In the genomic region with DNA sequence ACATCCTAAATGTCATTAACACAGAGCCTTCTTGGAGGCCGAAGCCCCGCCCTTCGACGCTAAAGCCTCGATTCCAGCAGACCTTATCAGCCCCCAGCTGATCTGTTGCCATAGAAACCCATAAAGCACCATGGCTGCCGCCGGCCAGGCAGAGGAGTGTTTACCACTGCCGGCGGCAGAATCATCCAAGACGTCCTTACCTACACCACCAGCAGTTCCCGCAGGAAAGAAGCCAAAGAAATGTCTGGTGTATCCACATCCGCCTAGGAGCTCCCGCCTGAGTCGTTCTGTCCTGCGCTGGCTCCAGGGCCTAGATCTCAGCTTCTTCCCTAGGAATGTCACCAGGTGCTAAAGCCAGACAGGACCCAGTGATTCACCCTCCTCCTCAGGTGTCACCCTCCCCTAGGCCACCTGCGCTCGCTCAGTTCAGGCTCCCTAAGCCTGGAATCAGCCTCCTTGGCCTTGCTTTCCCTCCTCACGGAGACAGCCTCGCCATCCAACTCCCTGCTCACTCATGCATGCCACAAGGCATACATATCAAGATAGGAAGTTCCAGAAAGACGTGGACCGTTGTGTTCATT, we compare ENCODE assay signal across 8 mouse cellular contexts. TPM values are rescaled to one million over a fixed set of nuclear protein-coding genes. Genes with fewer than 3 reads are reported as not detected.
DNase-seq lines count a peak whose midpoint lies in the region; ATAC-seq and TF ChIP-seq lines count a peak whose summit lies in the region.

A gene (plus strand): TSS at position 111 of the 581 bp plus-strand sequence.

- peak; percentile 5; the same call in 1 of the 2 replicates for ATAC-seq in granulocyte monocyte progenitor cell, adult 5-6 weeks (replicated peaks; ENCODE audit: poor library complexity, severe bottlenecking)

- no peaks in the 10 kb centered on the region for H3K4me1 ChIP-seq in thymus, adult 2 months (replicated peaks; ENCODE audit: control insufficient read depth, insufficient read depth, low read length)

- no peak for TF ChIP-seq POLR2A in thymus, adult 2 months (IDR thresholded peaks at IDR 0.05; ENCODE audit: control insufficient read depth, extremely low read depth, insufficient read depth, low read length, poor library complexity)

- H3K27me3 ChIP-seq in thymus, adult 2 months (ENCODE audit: control insufficient read depth, insufficient read depth, low read length): no peaks in the 10 kb centered on the region

- H3K36me3 ChIP-seq in thymus, adult 2 months (ENCODE audit: control insufficient read depth, insufficient read depth, low read length): no peaks in the 10 kb centered on the region

- peak; percentile 3 for DNase-seq in kidney, adult 11 months
- DNase-seq in kidney, adult 18-20 months: no peak
- DNase-seq in cerebellum, postnatal 25 days: peak; percentile 32 to 34
- DNase-seq in layer of hippocampus, adult 8-10 months (ENCODE audit: low spot score in 2 of 2): peak; percentile 39 to 41
- peak; percentile 18 for DNase-seq in lung, postnatal 10 days
- DNase-seq in right cerebral cortex, postnatal 25 days: peak; percentile 63
- no peak for DNase-seq in thymus, adult 2 months

- H3K27ac ChIP-seq in thymus, adult 2 months (ENCODE audit: control insufficient read depth, insufficient read depth, low read length): no peak within 1 kb of the TSS

- no peak for TF ChIP-seq CTCF in thymus, adult 2 months (IDR thresholded peaks at IDR 0.05; ENCODE audit: borderline replicate concordance, control insufficient read depth, extremely low read depth, insufficient read depth, low read length, poor library complexity)

- no peak within 1 kb of the TSS for H3K4me3 ChIP-seq in thymus, adult 2 months (ENCODE audit: control insufficient read depth, insufficient read depth, low read length)

- WGBS in thymus, adult 2 months: 80% methylated on average over 21 of the region's 21 CpGs

RNA-seq across cellular contexts. Expression of the gene that starts here (rescaled TPM):
- total RNA-seq in granulocyte monocyte progenitor cell, adult 5-6 weeks (2014; fragmentation: Nextera tagmentation): not detected in 2 replicates
- total RNA-seq in granulocyte monocyte progenitor cell, adult 5-6 weeks (2017): not detected in 2 replicates
- total RNA-seq in layer of hippocampus, adult 8-10 months (2022): not detected
- not detected in 2 replicates for polyA plus RNA-seq in thymus, adult 2 months (2012; rRNA removed)

Comparison
In these comparisons a context has a peak if more than half of its experiments do, and no peak if none do; other contexts are left out.
1. DNase-seq: peak in kidney, adult 11 months (single experiment), cerebellum, postnatal 25 days (2 of 2), lung, postnatal 10 days (single experiment) and right cerebral cortex, postnatal 25 days (single experiment); none in kidney, adult 18-20 months (single experiment) and thymus, adult 2 months (single experiment).
2. Peak in ATAC-seq in granulocyte monocyte progenitor cell, adult 5-6 weeks; RNA of the gene not detected or under 1 TPM.
3. Peak in DNase-seq in layer of hippocampus, adult 8-10 months; RNA of the gene not detected or under 1 TPM.